Mouse (Mus musculus) neural tube, embryonic 12.5 days (tissue): Measurements from ENCODE around the gene Ocel1. TPM values are rescaled to one million over a fixed set of nuclear protein-coding genes. Genes with fewer than 3 reads are reported as not detected.
A peak's percentile ranks its signal among the peaks of the same experiment; 100 is the strongest.

Experiments
- ATAC-seq: fragments of 200-750 bp; cut with Nextera tagmentation; 2 replicates; pipeline ENCODE4 v1.8.0; 2017; ENCODE audit warnings: low read depth, mild to moderate bottlenecking, moderate TSS enrichment, moderate library complexity; ENCODE audit not compliant: low FRiP score
- H3K27ac ChIP-seq: fragments of 300-500 bp; sonication (generic); 2 replicates; pipeline ENCODE4 v1.5.1; 2016
- H3K27me3 ChIP-seq: fragments of 300-500 bp; sonication (generic); replicated peaks from 2 replicates; pipeline ENCODE4 v1.6.1; 2016; ENCODE audit warnings: mild to moderate bottlenecking
- H3K36me3 ChIP-seq: fragments of 300-500 bp; sonication (generic); 2 replicates; pipeline ENCODE4 v1.6.1; 2016; ENCODE audit warnings: mild to moderate bottlenecking
- H3K4me1 ChIP-seq: fragments of 300-500 bp; sonication (generic); 2 replicates; pipeline ENCODE4 v1.6.1; 2016
- H3K4me2 ChIP-seq: fragments of 300-500 bp; sonication (generic); replicated peaks from 2 replicates; pipeline ENCODE4 v1.6.1; 2016; ENCODE audit warnings: mild to moderate bottlenecking
- H3K4me3 ChIP-seq: fragments of 300-500 bp; sonication (generic); 2 replicates; pipeline ENCODE4 v1.5.1; 2016
- H3K9ac ChIP-seq: fragments of 300-500 bp; sonication (generic); 2 replicates; pipeline ENCODE4 v1.6.1; 2016; ENCODE audit warnings: mild to moderate bottlenecking
- H3K9me3 ChIP-seq: fragments of 300-500 bp; sonication (generic); 2 replicates; pipeline ENCODE4 v1.6.1; 2016; ENCODE audit warnings: mild to moderate bottlenecking
- WGBS: fragments of 180-500 bp; shearing (Covaris S2); methylation state at CpG from one replicate; pipeline ENCODE4 v1.1.7; 2016; 5-methylcytosine and 5-hydroxymethylcytosine counted together
- polyA plus RNA-seq: library from polyadenylated mRNA; unstranded; fragments of >200 nt; fragmentation: Nextera tagmentation; extraction: Ambion mirVana; gene quantifications from 2 replicates; pipeline ENCODE4 v1.2.1, GENCODE M21; 2016

The Ocel1 gene
- polyA plus RNA-seq, 1 experiment from 2014 or later = 5.7 TPM

DNA sequence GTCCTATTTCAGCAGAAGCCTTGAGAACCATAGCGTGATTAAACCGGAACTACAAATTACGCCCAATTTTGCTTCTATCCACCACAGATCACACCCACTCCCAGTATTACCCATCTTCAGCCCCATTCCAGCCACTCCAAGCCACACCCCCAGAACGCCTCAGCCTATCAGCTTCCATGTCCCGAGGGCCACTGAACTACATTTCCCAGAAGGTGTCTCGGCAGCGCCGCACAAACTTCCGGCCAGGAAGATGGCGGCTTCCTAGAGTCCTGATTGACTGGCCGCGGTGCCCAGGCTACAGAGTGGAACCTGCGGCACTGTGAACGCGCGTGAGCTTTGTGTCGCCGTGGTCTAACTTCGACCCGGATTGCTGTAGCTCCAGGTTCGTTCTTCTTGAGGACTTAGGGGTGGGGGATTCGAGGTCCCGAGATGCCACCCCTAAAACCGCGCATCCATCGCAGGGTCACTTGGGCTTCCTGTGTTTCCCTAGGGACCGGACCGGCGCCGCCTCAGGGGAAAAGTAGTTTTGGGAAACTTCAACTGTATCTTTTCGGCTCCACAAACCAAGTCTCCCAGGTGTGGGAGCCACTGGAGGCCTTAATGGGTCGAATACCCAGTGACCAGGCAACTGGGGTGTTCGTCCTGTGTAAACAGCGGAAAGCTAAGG is 25.7 kb downstream of the Ocel1 start, which contains the start of gene Babam1:
Gene Babam1, plus strand, starts transcription at position 223 of the 667 bp plus-strand sequence.
- Histone ChIP-seq H3K4me3 (peak within 1 kb of the TSS; percentile 63), H3K27me3 (no peaks in the 10 kb centered on the region), H3K9ac (peak within 1 kb of the TSS; percentile 69), H3K4me1 (peaks cover 16% of the 10 kb centered on the region), H3K36me3 (peaks cover 14% of the 10 kb centered on the region), H3K4me2 (peak within 1 kb of the TSS; percentile 75), H3K9me3 (no peaks in the 10 kb centered on the region), H3K27ac (no peak within 1 kb of the TSS; the same call in 1 of the 2 replicates)
- peak; percentile 97 for ATAC-seq
- under 1% methylated on average over 34 of the region's 34 CpGs for WGBS

DNA sequence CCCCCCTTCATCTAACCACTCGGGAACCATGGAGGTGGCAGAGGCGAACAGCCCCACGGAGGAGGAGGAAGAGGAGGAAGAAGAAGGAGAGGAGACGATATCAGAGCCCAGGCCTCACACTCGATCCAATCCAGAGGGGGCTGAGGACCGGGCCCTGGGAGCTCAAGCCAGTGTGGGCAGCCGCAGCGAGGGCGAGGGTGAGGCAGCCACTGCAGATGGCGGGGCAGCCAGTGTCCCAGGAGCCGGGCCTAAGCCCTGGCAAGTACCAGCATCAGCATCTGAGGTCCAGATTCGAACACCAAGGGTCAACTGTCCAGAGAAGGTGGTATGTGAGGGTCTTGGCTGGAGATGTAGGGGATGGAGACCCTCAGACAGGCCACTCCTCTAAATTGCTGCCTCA is 26.6 kb downstream of the Ocel1 start:
- Histone ChIP-seq H3K9me3 (no peaks in the 10 kb centered on the region), H3K9ac (0 out of 2 replicates have a peak overlapping the region, but pooled peaks have one; percentile 69), H3K36me3 (peaks cover 14% of the 10 kb centered on the region), H3K4me1 (peaks cover 16% of the 10 kb centered on the region), H3K27ac (no peak overlapping the region), H3K4me3 (peak overlapping the region; percentile 63), H3K27me3 (no peaks in the 10 kb centered on the region), H3K4me2 (peak overlapping the region; percentile 75)
- WGBS = 90% methylated on average over 12 of the region's 12 CpGs
- no peak for ATAC-seq

DNA sequence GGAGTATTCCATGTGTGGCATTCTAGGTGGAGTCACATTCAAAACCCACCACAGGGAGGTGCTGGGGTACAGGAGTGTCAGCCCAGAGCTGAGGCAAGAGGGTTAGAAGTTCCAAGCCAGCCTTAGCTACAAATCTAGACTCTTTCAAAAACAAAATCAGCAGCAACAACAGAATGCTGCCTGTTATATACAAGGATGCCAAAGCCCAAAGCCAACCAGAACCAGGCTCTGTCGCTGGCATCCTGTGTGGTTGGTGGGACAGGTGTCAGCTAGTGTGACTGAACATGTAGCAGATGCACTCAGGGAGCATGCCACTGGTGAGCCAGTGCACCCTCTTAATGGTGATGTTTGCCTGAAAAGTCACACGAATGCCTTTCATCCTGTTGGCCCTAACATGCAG is 29.7 kb downstream of the Ocel1 start:
- no peak overlapping the region for H3K4me3 ChIP-seq
- H3K4me1 ChIP-seq = peaks cover 12% of the 10 kb centered on the region
- peaks cover 14% of the 10 kb centered on the region for H3K36me3 ChIP-seq
- 94% methylated on average over 2 of the region's 2 CpGs for WGBS
- no peak overlapping the region for H3K4me2 ChIP-seq
- no peaks in the 10 kb centered on the region for H3K27me3 ChIP-seq
- no peak for ATAC-seq
- no peaks in the 10 kb centered on the region for H3K9me3 ChIP-seq
- H3K27ac ChIP-seq = no peak overlapping the region
- H3K9ac ChIP-seq = no peak overlapping the region

DNA sequence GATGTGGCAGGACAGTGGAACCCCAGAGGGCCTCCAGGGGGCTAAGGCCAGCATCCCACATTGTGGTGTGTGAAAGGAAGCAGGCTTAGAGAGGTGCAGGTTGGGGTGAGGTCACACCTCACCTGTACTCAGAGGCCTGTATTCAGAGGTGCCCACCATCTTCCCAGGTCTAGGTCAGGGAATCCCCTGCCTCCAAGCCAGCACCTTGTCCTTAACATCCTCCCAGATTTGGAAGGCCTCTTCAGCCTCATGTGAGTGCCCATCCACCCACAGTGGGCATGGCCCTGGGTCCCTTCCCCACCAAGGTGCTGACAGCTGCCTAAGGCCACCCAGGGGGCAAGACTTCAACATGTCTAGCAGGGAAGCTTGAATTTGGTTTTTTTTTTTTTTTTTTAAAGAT is 30.4 kb downstream of the Ocel1 start:
- Histone ChIP-seq H3K9ac (no peak overlapping the region), H3K4me1 (peaks cover 15% of the 10 kb centered on the region), H3K9me3 (no peaks in the 10 kb centered on the region), H3K36me3 (peaks cover 14% of the 10 kb centered on the region), H3K27ac (no peak overlapping the region), H3K4me3 (no peak overlapping the region), H3K27me3 (no peaks in the 10 kb centered on the region), H3K4me2 (no peak overlapping the region)
- no peak for ATAC-seq

DNA sequence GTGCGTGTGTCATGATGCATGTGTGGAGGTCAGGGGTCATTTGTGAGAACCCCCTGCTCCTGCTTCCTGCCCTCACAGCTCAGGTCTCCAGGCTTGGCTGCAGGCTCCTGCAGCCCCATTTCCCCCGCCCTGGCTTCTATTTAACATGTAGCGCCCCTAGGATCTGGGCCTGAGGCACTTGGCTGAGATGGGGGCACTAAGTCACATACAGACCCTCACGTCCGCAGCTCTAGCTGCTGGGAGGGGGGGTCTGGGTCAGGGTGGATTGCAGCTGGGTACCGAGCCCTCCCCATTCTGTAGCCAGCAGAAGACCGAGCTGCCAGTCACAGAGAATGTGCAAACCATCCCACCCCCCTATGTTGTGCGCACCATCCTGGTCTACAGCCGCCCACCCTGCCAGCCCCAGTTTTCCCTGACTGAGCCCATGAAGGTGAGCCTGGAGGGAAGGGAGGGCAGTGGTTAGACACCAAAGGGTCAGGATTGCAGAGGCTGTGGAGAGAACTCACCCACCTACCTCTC is 31.4 kb downstream of the Ocel1 start:
- Histone ChIP-seq H3K27ac (no peak overlapping the region), H3K9ac (no peak overlapping the region), H3K4me3 (no peak overlapping the region), H3K9me3 (no peaks in the 10 kb centered on the region), H3K27me3 (no peaks in the 10 kb centered on the region), H3K4me2 (no peak overlapping the region), H3K4me1 (peaks cover 18% of the 10 kb centered on the region), H3K36me3 (peaks cover 14% of the 10 kb centered on the region)
- ATAC-seq = no peak
- 84% methylated on average over 9 of the region's 9 CpGs for WGBS

DNA sequence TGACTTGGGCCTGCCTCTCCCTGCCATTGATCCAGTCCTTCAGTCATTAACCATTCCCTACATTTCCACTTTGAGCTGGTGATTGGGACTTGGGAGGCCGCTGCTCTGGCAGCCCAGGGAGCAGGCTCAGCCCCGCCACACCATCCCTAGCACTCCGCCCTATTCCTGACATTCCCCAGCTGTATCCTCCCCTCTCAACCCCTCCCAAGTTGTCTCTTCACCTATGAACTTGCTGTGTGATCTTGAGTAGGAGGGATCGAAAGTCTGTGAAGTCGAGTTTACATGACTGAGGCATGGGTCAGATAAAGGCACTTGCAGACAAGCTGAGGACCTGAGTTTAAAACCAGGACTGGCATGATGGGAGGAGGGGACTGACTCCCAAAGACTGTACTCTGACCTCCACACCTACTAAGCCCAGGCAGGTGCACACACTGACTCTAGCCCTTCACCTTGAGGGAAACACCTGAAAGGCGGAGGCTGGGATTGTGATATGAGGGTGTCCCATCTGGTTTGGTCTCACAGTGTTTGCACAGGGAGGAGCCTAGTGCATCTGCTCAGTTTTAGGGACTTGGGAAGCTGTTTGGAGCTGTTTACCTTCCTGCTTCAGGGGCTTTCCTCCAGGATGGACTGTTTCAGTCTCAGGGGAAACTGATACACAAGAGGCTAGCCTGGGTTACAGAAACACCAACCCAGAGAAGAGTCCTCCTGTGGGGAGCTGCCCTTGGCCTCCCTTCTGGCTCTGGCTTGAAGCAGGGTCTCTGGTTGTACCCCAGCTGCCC is 32.2 kb downstream of the Ocel1 start:
- WGBS = 86% methylated on average over 6 of the region's 6 CpGs
- no peak overlapping the region for H3K4me3 ChIP-seq
- no peaks in the 10 kb centered on the region for H3K9me3 ChIP-seq
- no peak overlapping the region for H3K4me2 ChIP-seq
- H3K9ac ChIP-seq = no peak overlapping the region
- H3K36me3 ChIP-seq = peaks cover 16% of the 10 kb centered on the region
- ATAC-seq = no peak
- H3K27me3 ChIP-seq = no peaks in the 10 kb centered on the region
- H3K27ac ChIP-seq = no peak overlapping the region
- H3K4me1 ChIP-seq = peaks cover 14% of the 10 kb centered on the region

DNA sequence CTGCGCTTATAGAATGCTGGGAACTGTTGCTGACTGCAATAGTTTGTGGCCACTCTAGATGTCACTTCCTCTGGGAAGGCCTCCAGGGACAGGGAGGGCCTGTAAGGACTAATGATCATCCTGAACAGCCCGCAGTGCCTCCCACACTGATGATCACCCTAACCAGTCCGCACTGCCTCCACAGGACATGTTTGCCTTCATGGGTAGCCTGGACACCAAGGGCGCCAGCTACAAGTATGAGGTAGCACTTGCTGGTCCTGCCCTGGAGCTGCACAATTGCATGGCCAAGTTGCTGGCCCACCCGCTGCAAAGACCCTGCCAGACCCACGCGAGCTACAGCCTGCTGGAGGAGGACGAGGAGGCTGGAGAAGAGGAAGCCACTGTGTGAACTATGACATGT is 32.9 kb downstream of the Ocel1 start:
- 90% methylated on average over 8 of the region's 8 CpGs for WGBS
- peaks cover 14% of the 10 kb centered on the region for H3K4me1 ChIP-seq
- H3K36me3 ChIP-seq = peaks cover 18% of the 10 kb centered on the region
- H3K4me3 ChIP-seq = no peak overlapping the region
- no peak overlapping the region for H3K27ac ChIP-seq
- H3K9ac ChIP-seq = no peak overlapping the region
- no peaks in the 10 kb centered on the region for H3K27me3 ChIP-seq
- H3K9me3 ChIP-seq = no peaks in the 10 kb centered on the region
- no peak for ATAC-seq
- H3K4me2 ChIP-seq = no peak overlapping the region

DNA sequence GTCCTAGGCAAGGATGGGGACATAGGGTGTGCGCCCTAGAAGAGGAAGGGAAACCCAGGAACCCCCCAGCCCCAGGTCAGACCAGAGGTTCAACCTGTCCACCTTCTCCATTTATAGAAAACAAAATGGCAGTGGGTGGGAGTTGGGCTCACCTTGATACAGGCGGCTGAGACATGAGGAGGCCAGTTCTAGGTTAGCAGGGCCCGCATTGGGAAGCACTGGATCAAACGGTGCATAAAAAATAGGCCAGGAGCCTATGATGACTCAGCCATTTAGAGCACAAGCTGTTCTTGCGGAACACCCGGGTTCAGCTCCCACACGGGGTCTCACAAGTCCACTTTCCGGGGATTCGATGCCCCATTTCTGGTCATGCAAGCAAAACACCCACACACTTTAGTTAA is 33.9 kb downstream of the Ocel1 start:
- Histone ChIP-seq H3K4me2 (no peak overlapping the region), H3K27me3 (no peaks in the 10 kb centered on the region), H3K36me3 (peaks cover 17% of the 10 kb centered on the region), H3K9ac (no peak overlapping the region), H3K9me3 (no peaks in the 10 kb centered on the region), H3K4me3 (no peak overlapping the region), H3K27ac (no peak overlapping the region), H3K4me1 (peaks cover 14% of the 10 kb centered on the region)
- WGBS = 89% methylated on average over 9 of the region's 9 CpGs
- ATAC-seq = no peak

DNA sequence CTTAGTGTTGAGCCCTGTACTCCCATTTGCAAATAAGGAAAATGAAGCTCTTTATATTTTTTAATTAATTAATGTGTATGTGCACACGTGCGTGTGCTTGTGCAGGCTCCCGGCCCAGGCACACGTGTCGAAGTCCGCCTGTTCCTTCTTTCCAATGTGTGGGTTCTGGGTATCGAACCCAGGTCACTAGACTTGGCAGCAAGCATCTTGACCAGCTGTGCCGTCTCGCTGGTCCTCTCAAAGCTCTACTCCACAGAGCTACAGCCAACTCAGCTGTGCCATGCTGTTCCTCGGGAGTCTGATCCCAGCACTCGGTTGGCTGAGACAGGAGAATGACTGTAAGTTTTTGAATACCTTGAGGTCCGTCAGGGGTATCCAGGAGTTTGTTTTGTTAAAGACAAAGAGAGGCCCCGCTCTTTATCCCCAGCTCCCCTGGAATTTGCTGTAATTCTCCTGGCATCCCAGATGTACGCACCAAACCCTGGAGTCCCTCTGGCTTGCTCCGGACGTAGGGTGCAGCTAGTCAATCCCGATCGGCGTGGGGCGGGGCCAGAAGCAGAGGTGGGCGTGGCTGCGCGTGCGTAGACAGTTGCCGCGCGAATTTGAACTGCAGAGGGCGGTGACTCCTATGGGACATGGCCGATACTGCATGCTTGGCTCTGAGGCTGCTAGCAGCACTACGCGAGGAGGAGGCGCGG is 34.5 kb downstream of the Ocel1 start, which contains the start of gene Ankle1:
Gene Ankle1, plus strand, starts transcription at position 610 of the 698 bp plus-strand sequence.
- peak; percentile 89 for ATAC-seq
- Histone ChIP-seq H3K27me3 (no peaks in the 10 kb centered on the region), H3K4me3 (peak within 1 kb of the TSS; percentile 55), H3K4me1 (peaks cover 14% of the 10 kb centered on the region), H3K9ac (peak within 1 kb of the TSS; percentile 63), H3K9me3 (no peaks in the 10 kb centered on the region), H3K36me3 (peaks cover 17% of the 10 kb centered on the region), H3K27ac (no peak within 1 kb of the TSS), H3K4me2 (peak within 1 kb of the TSS; percentile 93)
- WGBS = 15% methylated on average over 33 of the region's 33 CpGs

DNA sequence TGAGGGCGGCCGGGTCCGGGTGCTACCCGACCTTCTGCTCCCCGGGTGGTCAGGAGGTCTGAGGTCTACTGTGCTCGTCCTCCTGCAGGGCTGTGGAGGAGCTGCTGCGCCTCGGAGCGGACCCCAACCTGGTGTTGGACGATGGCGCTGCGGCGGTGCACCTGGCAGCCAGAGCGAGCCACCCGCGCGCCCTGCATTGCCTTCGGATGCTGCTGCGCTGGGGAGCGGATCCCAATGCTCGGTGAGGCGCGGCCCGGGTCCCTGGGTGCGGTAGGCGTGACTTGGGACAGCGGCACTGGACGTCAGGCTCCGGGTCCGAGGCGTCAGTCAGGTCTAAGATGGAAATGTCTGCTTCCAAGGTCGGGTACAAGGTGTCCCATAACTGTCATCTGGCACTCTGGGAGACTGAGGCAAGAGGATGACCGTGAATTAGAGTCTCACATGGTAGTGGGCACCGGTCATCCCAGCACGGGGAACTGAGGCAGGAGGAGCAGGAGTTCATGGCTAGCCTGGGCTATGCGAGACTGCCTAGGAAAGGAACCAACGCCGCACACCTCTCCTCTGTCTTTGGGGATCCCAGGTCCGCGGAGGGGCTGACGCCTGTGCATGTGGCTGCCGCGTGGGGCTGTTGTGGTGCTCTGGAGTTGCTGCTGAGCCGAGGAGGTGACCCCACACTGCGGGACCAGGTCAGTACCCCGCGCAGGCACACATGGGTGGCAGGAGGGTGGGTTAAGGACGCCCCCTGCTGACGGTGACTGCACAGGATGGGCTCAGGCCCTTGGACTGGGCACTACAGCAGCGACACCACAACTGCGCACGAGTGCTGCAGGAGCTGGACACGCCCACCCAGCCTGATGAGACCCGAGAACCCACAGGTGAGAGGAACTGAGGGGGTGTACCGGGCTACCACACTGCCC is 35.3 kb downstream of the Ocel1 start:
- Histone ChIP-seq H3K36me3 (peaks cover 17% of the 10 kb centered on the region), H3K4me3 (peak overlapping the region; percentile 55), H3K9me3 (no peaks in the 10 kb centered on the region), H3K27me3 (no peaks in the 10 kb centered on the region), H3K4me2 (peak overlapping the region; percentile 93), H3K27ac (no peak overlapping the region), H3K9ac (peak overlapping the region; percentile 63), H3K4me1 (peaks cover 14% of the 10 kb centered on the region)
- WGBS = 1% methylated on average over 55 of the region's 55 CpGs
- peak; percentile 74 for ATAC-seq

DNA sequence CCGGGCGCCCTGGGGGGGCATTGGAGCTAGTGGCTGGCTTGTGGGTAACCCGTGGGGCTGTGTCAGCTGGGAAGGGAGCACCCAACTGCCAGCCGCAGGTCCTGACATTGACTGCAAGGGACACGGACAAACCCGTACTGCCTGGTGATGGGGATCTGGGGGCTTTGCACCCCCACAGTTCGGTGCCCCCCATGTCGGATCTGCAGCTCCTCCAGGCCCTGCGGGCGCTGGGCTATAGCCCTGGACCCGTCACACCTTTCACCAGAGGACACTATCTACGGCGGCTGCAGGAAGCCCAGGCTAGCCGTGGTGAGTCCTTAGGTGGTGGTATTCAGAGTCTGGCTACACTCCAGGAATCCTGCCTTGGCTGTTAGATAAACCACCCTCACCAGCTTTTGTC is 36.3 kb downstream of the Ocel1 start:
- 95% methylated on average over 14 of the region's 14 CpGs for WGBS
- H3K4me3 ChIP-seq = no peak overlapping the region
- peaks cover 14% of the 10 kb centered on the region for H3K4me1 ChIP-seq
- H3K9me3 ChIP-seq = no peaks in the 10 kb centered on the region
- H3K9ac ChIP-seq = peak overlapping the region; percentile 63
- ATAC-seq = no peak
- no peak overlapping the region for H3K27ac ChIP-seq
- no peaks in the 10 kb centered on the region for H3K27me3 ChIP-seq
- H3K4me2 ChIP-seq = peak overlapping the region; percentile 93
- H3K36me3 ChIP-seq = peaks cover 17% of the 10 kb centered on the region
